Mouse (Mus musculus) G1E (cell line): Measurements from ENCODE around the gene Clec4a4. TPM values are rescaled to one million over a fixed set of nuclear protein-coding genes. Genes with fewer than 3 reads are reported as not detected.

Source experiments
- ATAC-seq: 2 replicates; pipeline ENCODE4 v1.8.0; 2016; ENCODE audit warnings: mild to moderate bottlenecking; ENCODE audit not compliant: insufficient number of reproducible peaks, poor library complexity, low FRiP score, severe bottlenecking; ENCODE audit errors: extremely low read depth
- DNase-seq: peaks from one replicate; pipeline ENCODE4 v3.0.0; 2012; ENCODE audit warnings: low spot score
- H3K27me3 ChIP-seq: 2 replicates; pipeline ENCODE4 v1.6.1; 2012; ENCODE audit warnings: mild to moderate bottlenecking, low read length, inconsistent platforms; ENCODE audit not compliant: insufficient read depth
- H3K36me3 ChIP-seq: replicated peaks from 2 replicates; pipeline ENCODE3; 2012; ENCODE audit warnings: mild to moderate bottlenecking, inconsistent platforms
- H3K4me1 ChIP-seq: 2 replicates; pipeline ENCODE4 v1.6.1; 2012; ENCODE audit warnings: low read depth, low read length, inconsistent platforms, mixed read lengths; ENCODE audit not compliant: insufficient read depth
- H3K4me3 ChIP-seq: 2 replicates; pipeline ENCODE4 v1.5.1; 2012; ENCODE audit warnings: low read depth, mild to moderate bottlenecking, inconsistent platforms, low read length, moderate library complexity, mixed read lengths
- H3K9me3 ChIP-seq: replicated peaks from 2 replicates; pipeline ENCODE4 v1.6.1; 2012; ENCODE audit warnings: inconsistent platforms
- CTCF ChIP-seq: IDR thresholded peaks from 2 replicates; pipeline ENCODE4 v1.5.1; 2012; ENCODE audit warnings: low read depth, low read length, inconsistent platforms, mixed read lengths
- GATA1 ChIP-seq: IDR thresholded peaks from 2 replicates; pipeline ENCODE4 v1.6.1; 2012; ENCODE audit warnings: borderline replicate concordance, low read length, inconsistent platforms, mixed read lengths
- GATA2 ChIP-seq: IDR thresholded peaks from 2 replicates; pipeline ENCODE4 v1.6.1; 2012; ENCODE audit warnings: low read depth, low read length, inconsistent platforms, borderline replicate concordance
- POLR2AphosphoS5 ChIP-seq: IDR thresholded peaks from 2 replicates; pipeline ENCODE4 v1.6.1; 2012; ENCODE audit warnings: low read depth, low read length, inconsistent platforms; ENCODE audit not compliant: insufficient replicate concordance
- TAL1 ChIP-seq: conservative IDR thresholded peaks from 2 replicates; pipeline ENCODE4 v1.6.1; 2012; ENCODE audit warnings: low read depth, low read length, inconsistent platforms, mixed read lengths
- polyA plus RNA-seq: library from polyadenylated mRNA; stranded (reverse); fragments of >175 nt; gene quantifications from 2 replicates; pipeline ENCODE4 v1.2.3, GENCODE M21; 2012
- total RNA-seq, 2 experiments: library from RNA; stranded (forward) in 1 of 2; stranded (reverse) in 1 of 2; fragments of 200-1000 nt in 1 of 2; fragments of >200 nt in 1 of 2; fragmentation: Nextera tagmentation in 1 of 2; gene quantifications; 2 replicates each; pipeline ENCODE4 v1.2.3; 2014 to 2017

Clec4a4 gene
- total and polyA plus RNA-seq, 3 experiments = not detected

DNA sequence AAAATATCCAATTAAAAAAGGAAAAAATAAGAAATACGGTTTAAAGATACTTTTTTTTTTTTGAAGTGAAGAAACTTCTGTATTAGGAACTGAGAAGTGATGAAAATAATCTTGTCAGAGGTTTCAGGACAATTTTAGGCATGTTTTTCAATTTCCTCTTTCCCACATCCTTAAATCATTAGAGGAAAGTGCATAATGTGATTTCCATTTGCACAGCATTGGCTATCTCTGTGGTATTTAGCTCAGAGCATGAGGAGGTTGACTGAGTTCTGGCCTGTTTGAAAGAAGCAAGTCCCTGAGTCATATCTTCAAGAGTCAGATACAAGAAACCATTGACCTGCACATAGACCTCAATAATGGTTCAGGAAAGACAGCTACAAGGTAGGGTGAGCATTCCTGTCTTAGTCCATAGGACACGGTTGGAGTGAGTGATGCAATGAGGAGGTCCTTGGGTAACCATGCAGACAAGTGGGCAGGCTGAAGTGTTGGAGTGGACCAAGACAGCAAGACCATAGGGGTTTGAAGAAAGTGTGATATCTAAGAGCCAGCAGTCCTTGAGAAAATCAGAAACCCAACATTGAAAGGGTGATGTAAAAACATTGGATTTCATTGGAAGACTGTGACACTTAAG, 59.7 kb downstream of the Clec4a4 start, which contains the start of gene Clec4b1:
TSS of gene Clec4b1 (plus strand) at position 221 of the 631 bp plus-strand sequence.
- Histone ChIP-seq H3K4me1 (no peaks in the 10 kb centered on the region), H3K4me3 (no peak within 1 kb of the TSS), H3K9me3 (no peaks in the 10 kb centered on the region), H3K27me3 (no peaks in the 10 kb centered on the region), H3K36me3 (no peaks in the 10 kb centered on the region)
- no peak for ATAC-seq
- TF ChIP-seq GATA1 = no peak
- no peak for TF ChIP-seq GATA2
- no peak for TF ChIP-seq TAL1
- no peak for TF ChIP-seq POLR2AphosphoS5
- TF ChIP-seq CTCF = no peak
- DNase-seq = no peak

Other genes starting within 250 kb of the Clec4a4 start
- 375 and 431 TPM in 2 replicates for gene Slc2a3, start 188.7 kb upstream of the Clec4a4 start, total RNA-seq (2014; fragmentation: Nextera tagmentation)
- 371 and 387 TPM in 2 replicates for gene Slc2a3, start 188.7 kb upstream of the Clec4a4 start, total RNA-seq (2017)
- 73.2 and 97.6 TPM in 2 replicates for gene Slc2a3, start 188.7 kb upstream of the Clec4a4 start, polyA plus RNA-seq
- gene Foxj2, start 170.5 kb upstream of the Clec4a4 start, total RNA-seq (2014; fragmentation: Nextera tagmentation) = 24.3 and 27.8 TPM in 2 replicates
- gene Foxj2, start 170.5 kb upstream of the Clec4a4 start, total RNA-seq (2017) = 3.9 and 4.0 TPM in 2 replicates
- gene Foxj2, start 170.5 kb upstream of the Clec4a4 start, polyA plus RNA-seq = 18.6 and 20.5 TPM in 2 replicates
- not detected in 2 replicates for gene C3ar1, start 134.2 kb upstream of the Clec4a4 start, total RNA-seq (2014; fragmentation: Nextera tagmentation)
- gene C3ar1, start 134.2 kb upstream of the Clec4a4 start, total RNA-seq (2017) = 0.23 and 0.38 TPM in 2 replicates
- gene C3ar1, start 134.2 kb upstream of the Clec4a4 start, polyA plus RNA-seq = not detected in 2 replicates
- gene Necap1, start 115.9 kb upstream of the Clec4a4 start, total RNA-seq (2014; fragmentation: Nextera tagmentation) = 30.8 and 40.5 TPM in 2 replicates
- gene Necap1, start 115.9 kb upstream of the Clec4a4 start, total RNA-seq (2017) = 19.4 and 19.9 TPM in 2 replicates
- 8.1 and 10.4 TPM in 2 replicates for gene Necap1, start 115.9 kb upstream of the Clec4a4 start, polyA plus RNA-seq
- 2.0 TPM in 1 of 2 replicates, not detected in the other for gene Clec4a1, start 68.5 kb upstream of the Clec4a4 start, total RNA-seq (2014; fragmentation: Nextera tagmentation)
- gene Clec4a1, start 68.5 kb upstream of the Clec4a4 start, total RNA-seq (2017) = 0.05 TPM in 1 of 2 replicates, not detected in the other
- not detected in 2 replicates for gene Clec4a1, start 68.5 kb upstream of the Clec4a4 start, polyA plus RNA-seq
- gene Clec4a3, start 37.9 kb upstream of the Clec4a4 start, total RNA-seq (2014; fragmentation: Nextera tagmentation) = not detected in 2 replicates
- not detected in 2 replicates for gene Clec4a3, start 37.9 kb upstream of the Clec4a4 start, total RNA-seq (2017)
- not detected in 2 replicates for gene Clec4a3, start 37.9 kb upstream of the Clec4a4 start, polyA plus RNA-seq
- not detected in 2 replicates for gene Clec4b1, start 59.6 kb downstream of the Clec4a4 start, total RNA-seq (2014; fragmentation: Nextera tagmentation)
- gene Clec4b1, start 59.6 kb downstream of the Clec4a4 start, total RNA-seq (2017) = not detected in 2 replicates
- gene Clec4b1, start 59.6 kb downstream of the Clec4a4 start, polyA plus RNA-seq = not detected in 2 replicates
- gene Clec4a2, start 116.1 kb downstream of the Clec4a4 start, total RNA-seq (2014; fragmentation: Nextera tagmentation) = 1.9 TPM in 1 of 2 replicates, not detected in the other
- 0.41 and 0.60 TPM in 2 replicates for gene Clec4a2, start 116.1 kb downstream of the Clec4a4 start, total RNA-seq (2017)
- gene Clec4a2, start 116.1 kb downstream of the Clec4a4 start, polyA plus RNA-seq = 0.22 TPM in 1 of 2 replicates, not detected in the other
- gene Clec4b2, start 182.5 kb downstream of the Clec4a4 start, total RNA-seq (2014; fragmentation: Nextera tagmentation) = not detected in 2 replicates
- not detected in 2 replicates for gene Clec4b2, start 182.5 kb downstream of the Clec4a4 start, total RNA-seq (2017)
- not detected in 2 replicates for gene Clec4b2, start 182.5 kb downstream of the Clec4a4 start, polyA plus RNA-seq
- gene Clec4n, start 239.5 kb downstream of the Clec4a4 start, total RNA-seq (2014; fragmentation: Nextera tagmentation) = not detected in 2 replicates
- 1.5 and 3.5 TPM in 2 replicates for gene Clec4n, start 239.5 kb downstream of the Clec4a4 start, total RNA-seq (2017)
- gene Clec4n, start 239.5 kb downstream of the Clec4a4 start, polyA plus RNA-seq = not detected in 2 replicates